Mouse (Mus musculus) cortical plate, adult 2 months (tissue): ENCODE measurements around the gene Tsc22d3.

Source experiments
- CTCF ChIP-seq: fragments of 200-500 bp; IDR thresholded peaks from 2 replicates; pipeline ENCODE4 v1.5.1; 2011; ENCODE audit warnings: mild to moderate bottlenecking, control low read depth, low read length; ENCODE audit not compliant: insufficient read depth; ENCODE audit errors: extremely low read depth
- POLR2A ChIP-seq: fragments of 200-500 bp; IDR thresholded peaks from 2 replicates; pipeline ENCODE4 v1.6.1; 2011; ENCODE audit warnings: mild to moderate bottlenecking, low read length, control low read depth; ENCODE audit not compliant: insufficient read depth; ENCODE audit errors: extremely low read depth

- TF ChIP-seq CTCF (no peak), POLR2A (no peak)
These were observed 80.0 kb downstream of the Tsc22d3 start for GRCm38 (mm10) chrX:140520146-140521102.
